Mouse (Mus musculus) WW6 (cell line): ENCODE results near the gene Grin3b.

Source experiments
- DNase-seq: peaks from one replicate; pipeline ENCODE4 v3.0.0-alpha.2; 2013; ENCODE audit warnings: low read depth, low spot score

Grin3b gene

GRCm38 (mm10) chr10:80016931-80017330 lies 46.4 kb downstream of the Grin3b start:
- DNase-seq = no peak

GRCm38 (mm10) chr10:80017361-80017760 lies 46.8 kb downstream of the Grin3b start:
- DNase-seq = no peak

- no peak for DNase-seq
These were observed 47.3 kb downstream of the Grin3b start for GRCm38 (mm10) chr10:80017771-80018170.

- DNase-seq = no peak
These were observed 48.3 kb downstream of the Grin3b start for GRCm38 (mm10) chr10:80018739-80019297.

- DNase-seq = no peak
These were observed 49.1 kb downstream of the Grin3b start for GRCm38 (mm10) chr10:80019471-80020131.

- no peak for DNase-seq
These were observed 49.7 kb downstream of the Grin3b start for GRCm38 (mm10) chr10:80020191-80020590.

GRCm38 (mm10) chr10:80020603-80021319 lies 50.2 kb downstream of the Grin3b start:
- DNase-seq = no peak

- DNase-seq = no peak
These were observed 50.8 kb downstream of the Grin3b start for GRCm38 (mm10) chr10:80021320-80021641.

GRCm38 (mm10) chr10:80022164-80022563 lies 51.6 kb downstream of the Grin3b start:
- no peak for DNase-seq

- DNase-seq = no peak
These were observed 52.3 kb downstream of the Grin3b start for GRCm38 (mm10) chr10:80022806-80023205.

GRCm38 (mm10) chr10:80023758-80024157 lies 53.2 kb downstream of the Grin3b start:
- DNase-seq = no peak

- DNase-seq = no peak
These were observed 53.9 kb downstream of the Grin3b start for GRCm38 (mm10) chr10:80024229-80025043.

GRCm38 (mm10) chr10:80025044-80025347 lies 54.5 kb downstream of the Grin3b start:
- no peak for DNase-seq

- DNase-seq = no peak
These were observed 54.9 kb downstream of the Grin3b start for GRCm38 (mm10) chr10:80025463-80025862.

- DNase-seq = no peak
These were observed 55.4 kb downstream of the Grin3b start for GRCm38 (mm10) chr10:80025889-80026288.
